Mouse (Mus musculus) liver, embryonic 12.5 days (tissue): Measurements from ENCODE around the gene Gm21964. TPM values are rescaled to one million over a fixed set of nuclear protein-coding genes. Genes with fewer than 3 reads are reported as not detected.

Experiments used
- ATAC-seq: fragments of 200-750 bp; cut with Nextera tagmentation; 2 replicates; pipeline ENCODE4 v1.8.0; 2017; ENCODE audit warnings: moderate number of reproducible peaks, mild to moderate bottlenecking, moderate library complexity
- H3K27ac ChIP-seq: fragments of 300-500 bp; sonication (generic); 2 replicates; pipeline ENCODE4 v1.5.1; 2016; ENCODE audit warnings: mild to moderate bottlenecking
- H3K27me3 ChIP-seq: fragments of 300-500 bp; sonication (generic); replicated peaks from 2 replicates; pipeline ENCODE4 v1.6.1; 2016; ENCODE audit warnings: mild to moderate bottlenecking, moderate library complexity
- H3K36me3 ChIP-seq: fragments of 300-500 bp; sonication (generic); 2 replicates; pipeline ENCODE4 v1.6.1; 2016; ENCODE audit warnings: mild to moderate bottlenecking, moderate library complexity
- H3K4me1 ChIP-seq: fragments of 300-500 bp; sonication (generic); 2 replicates; pipeline ENCODE4 v1.6.1; 2016
- H3K4me2 ChIP-seq: fragments of 300-500 bp; sonication (generic); 2 replicates; pipeline ENCODE4 v1.6.1; 2016; ENCODE audit warnings: mild to moderate bottlenecking, moderate library complexity
- H3K4me3 ChIP-seq: fragments of 300-500 bp; sonication (generic); 2 replicates; pipeline ENCODE4 v1.5.1; 2016; ENCODE audit warnings: mild to moderate bottlenecking, moderate library complexity
- H3K9ac ChIP-seq: fragments of 300-500 bp; sonication (generic); 2 replicates; pipeline ENCODE4 v1.6.1; 2016; ENCODE audit warnings: mild to moderate bottlenecking, moderate library complexity
- H3K9me3 ChIP-seq: fragments of 300-500 bp; sonication (generic); replicated peaks from 2 replicates; pipeline ENCODE4 v1.6.1; 2016; ENCODE audit warnings: mild to moderate bottlenecking, moderate library complexity
- WGBS: fragments of 180-500 bp; shearing (Covaris S2); methylation state at CpG from one replicate; pipeline ENCODE4 v1.1.7; 2016; ENCODE audit not compliant: insufficient replicate concordance; 5-methylcytosine and 5-hydroxymethylcytosine counted together
- polyA plus RNA-seq: library from polyadenylated mRNA; unstranded; fragments of >200 nt; fragmentation: Nextera tagmentation; extraction: Ambion mirVana; gene quantifications from 2 replicates; pipeline ENCODE4 v1.2.1, GENCODE M21; 2016

The Gm21964 gene
- polyA plus RNA-seq, 1 experiment from 2014 or later, result not detected

DNA sequence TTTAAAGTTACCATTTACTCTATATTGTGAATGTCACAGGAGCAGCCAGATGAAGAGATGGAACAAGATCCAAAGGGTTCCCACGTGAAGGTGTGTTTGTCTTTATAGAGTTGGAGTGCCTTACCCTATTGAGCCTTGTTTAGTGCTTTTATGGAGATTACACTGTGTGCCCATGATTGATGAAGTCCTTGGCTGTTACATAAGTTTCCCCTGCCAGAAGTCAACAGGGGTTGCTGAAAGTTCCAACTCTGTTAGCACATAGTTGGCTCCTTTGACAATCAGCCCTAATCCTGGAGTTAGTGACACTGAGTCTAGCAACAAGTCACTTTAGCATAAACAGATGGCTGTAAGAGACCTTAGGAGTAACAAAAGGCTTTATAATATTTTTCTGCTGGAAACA, 9.1 kb upstream of the Gm21964 start:
- H3K4me3 ChIP-seq, result no peak overlapping the region
- peaks cover 20% of the 10 kb centered on the region for H3K36me3 ChIP-seq
- no peak for ATAC-seq

GRCm38 (mm10) chr8:110101676-110102075, 669 bp downstream of the Gm21964 start:
- 75% methylated on average over 15 of the region's 15 CpGs for WGBS
- no peaks in the 10 kb centered on the region for H3K36me3 ChIP-seq
- no peaks in the 10 kb centered on the region for H3K27me3 ChIP-seq
- H3K4me2 ChIP-seq, result no peak overlapping the region
- no peak overlapping the region for H3K9ac ChIP-seq
- no peaks in the 10 kb centered on the region for H3K4me1 ChIP-seq
- no peak for ATAC-seq
- H3K4me3 ChIP-seq, result no peak overlapping the region
- H3K27ac ChIP-seq, result no peak overlapping the region
- H3K9me3 ChIP-seq, result no peaks in the 10 kb centered on the region; the same call in 1 of the 2 replicates

More for the DNA sequence above, 9.1 kb upstream of the Gm21964 start:
- Histone ChIP-seq H3K9me3 (peaks cover 18% of the 10 kb centered on the region), H3K4me1 (no peaks in the 10 kb centered on the region), H3K4me2 (no peak overlapping the region), H3K27ac (no peak overlapping the region), H3K9ac (no peak overlapping the region), H3K27me3 (no peaks in the 10 kb centered on the region)
- 38% methylated on average over 1 of the region's 1 CpGs for WGBS

DNA sequence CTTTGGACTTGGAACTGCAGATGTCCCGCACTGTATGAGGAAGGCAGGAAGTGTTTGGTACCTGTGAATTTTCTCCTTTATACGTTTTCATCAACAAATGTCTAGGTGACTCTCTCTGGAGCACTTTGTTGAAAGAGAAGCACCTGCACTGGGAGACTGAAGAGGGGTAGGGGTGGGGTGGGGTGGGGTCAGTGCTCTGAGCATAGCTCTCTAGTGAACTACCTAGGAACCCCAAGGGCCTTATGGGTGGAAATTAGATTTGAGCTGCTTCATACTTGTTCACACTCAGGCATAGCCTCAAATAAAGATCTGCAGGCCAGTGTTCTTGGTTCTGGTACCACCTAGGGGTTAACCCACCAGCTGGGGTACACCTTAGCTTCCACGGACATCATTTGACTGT, 1.6 kb downstream of the Gm21964 start, which contains the start of gene Gm17720:
TSS of gene Gm17720 (minus strand) at position 101 of the 400 bp plus-strand sequence.
- H3K27me3 ChIP-seq, result no peaks in the 10 kb centered on the region
- WGBS, result 69% methylated on average over 3 of the region's 3 CpGs
- H3K4me3 ChIP-seq, result no peak within 1 kb of the TSS
- H3K27ac ChIP-seq, result no peak within 1 kb of the TSS
- no peaks in the 10 kb centered on the region; the same call in 1 of the 2 replicates for H3K9me3 ChIP-seq
- no peak for ATAC-seq
- no peaks in the 10 kb centered on the region for H3K36me3 ChIP-seq
- H3K4me1 ChIP-seq, result no peaks in the 10 kb centered on the region
- H3K9ac ChIP-seq, result no peak within 1 kb of the TSS
- H3K4me2 ChIP-seq, result no peak within 1 kb of the TSS

- Histone ChIP-seq H3K4me1 (no peaks in the 10 kb centered on the region), H3K4me2 (no peak overlapping the region), H3K27me3 (no peaks in the 10 kb centered on the region), H3K9me3 (0 out of 2 replicates have a peak, but pooled peaks cover 3% of the 10 kb centered on the region), H3K4me3 (no peak overlapping the region), H3K27ac (no peak overlapping the region), H3K9ac (no peak overlapping the region), H3K36me3 (no peaks in the 10 kb centered on the region)
- no peak for ATAC-seq
- WGBS, result 45% methylated on average over 6 of the region's 6 CpGs
Measured at GRCm38 (mm10) chr8:110119715-110120114, 18.7 kb downstream of the Gm21964 start.

DNA sequence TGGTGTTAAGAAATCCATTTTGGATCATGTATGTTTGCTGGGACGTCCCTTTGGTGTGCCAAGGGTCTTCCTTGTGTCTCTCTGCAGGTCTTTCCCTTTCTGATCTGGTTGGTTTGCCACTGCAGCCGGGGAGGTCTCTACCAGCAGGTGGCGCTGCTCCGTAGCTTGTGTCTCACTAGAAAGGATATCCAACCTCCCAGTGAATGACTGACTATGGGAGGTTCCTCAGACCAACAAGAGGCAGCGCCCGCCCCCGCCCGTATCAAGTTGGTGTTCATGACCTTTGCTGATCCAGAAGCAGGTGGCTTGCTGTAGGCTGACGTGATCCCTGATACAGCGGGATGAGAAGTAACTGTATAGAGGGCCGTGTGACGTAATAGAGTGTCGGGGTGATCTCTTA, 29.5 kb downstream of the Gm21964 start:
- Histone ChIP-seq H3K9ac (no peak overlapping the region), H3K4me1 (no peaks in the 10 kb centered on the region), H3K27me3 (no peaks in the 10 kb centered on the region), H3K4me3 (no peak overlapping the region), H3K36me3 (no peaks in the 10 kb centered on the region), H3K4me2 (no peak overlapping the region), H3K9me3 (no peaks in the 10 kb centered on the region), H3K27ac (no peak overlapping the region)
- 15% methylated on average over 13 of the region's 13 CpGs for WGBS
- no peak for ATAC-seq

DNA sequence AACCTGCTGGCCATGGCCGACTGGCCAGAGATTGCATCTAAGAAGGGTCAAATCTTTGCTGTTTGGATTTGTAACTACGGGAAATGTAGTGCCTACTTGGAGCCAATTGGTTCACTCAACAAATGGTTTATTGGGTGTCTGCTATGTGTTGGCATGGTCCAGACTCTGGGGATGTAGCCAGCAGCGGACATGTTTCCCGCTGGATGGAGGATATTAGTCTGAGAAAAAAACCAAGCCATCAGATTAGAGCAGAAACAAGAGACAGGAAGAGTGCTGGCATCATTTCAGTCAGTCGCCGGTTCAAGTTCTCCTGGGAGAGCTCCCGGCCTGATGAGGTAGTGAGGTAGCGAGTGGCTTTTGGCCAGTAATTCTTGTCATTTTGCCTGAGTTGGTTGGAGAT, 33.2 kb downstream of the Gm21964 start:
- H3K27ac ChIP-seq, result no peak overlapping the region
- 68% methylated on average over 8 of the region's 8 CpGs for WGBS
- no peak for ATAC-seq

DNA sequence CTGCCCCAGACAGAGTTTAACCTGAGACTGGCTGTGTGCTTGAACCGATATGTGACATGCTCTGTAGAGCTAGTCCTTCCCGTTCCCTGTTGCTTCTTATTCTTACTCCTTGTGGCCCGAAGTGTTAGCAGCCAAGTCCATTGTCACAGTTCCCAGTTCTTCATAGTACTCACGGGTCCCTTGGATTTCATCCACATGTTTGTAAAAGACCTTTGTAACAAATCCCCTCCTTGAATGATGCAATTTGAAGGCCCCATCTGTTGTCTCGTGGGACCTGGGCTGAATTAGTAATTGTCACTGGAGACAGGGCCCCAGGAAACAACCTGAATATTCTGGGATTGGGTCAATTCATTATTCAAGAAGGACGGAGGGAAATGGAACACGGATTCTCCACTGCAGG, 34.5 kb downstream of the Gm21964 start:
- Histone ChIP-seq H3K27me3 (no peaks in the 10 kb centered on the region), H3K4me1 (no peaks in the 10 kb centered on the region), H3K27ac (no peak overlapping the region), H3K9ac (no peak overlapping the region), H3K4me2 (no peak overlapping the region), H3K4me3 (no peak overlapping the region), H3K36me3 (no peaks in the 10 kb centered on the region), H3K9me3 (no peaks in the 10 kb centered on the region)
- no peak for ATAC-seq
- 72% methylated on average over 7 of the region's 7 CpGs for WGBS

More for the DNA sequence above, 33.2 kb downstream of the Gm21964 start:
- no peak overlapping the region for H3K4me2 ChIP-seq
- no peaks in the 10 kb centered on the region for H3K27me3 ChIP-seq
- no peak overlapping the region for H3K9ac ChIP-seq
- no peak overlapping the region for H3K4me3 ChIP-seq
- H3K36me3 ChIP-seq, result no peaks in the 10 kb centered on the region
- H3K4me1 ChIP-seq, result no peaks in the 10 kb centered on the region
- H3K9me3 ChIP-seq, result no peaks in the 10 kb centered on the region

- Histone ChIP-seq H3K4me3 (no peak overlapping the region), H3K9ac (no peak overlapping the region), H3K4me1 (no peaks in the 10 kb centered on the region), H3K27ac (no peak overlapping the region), H3K27me3 (0 out of 2 replicates have a peak, but pooled peaks cover 3% of the 10 kb centered on the region), H3K4me2 (no peak overlapping the region), H3K36me3 (no peaks in the 10 kb centered on the region), H3K9me3 (no peaks in the 10 kb centered on the region)
- no peak for ATAC-seq
- WGBS, result 40% methylated on average over 3 of the region's 3 CpGs
Measured at GRCm38 (mm10) chr8:110140156-110140555, 39.1 kb downstream of the Gm21964 start.

DNA sequence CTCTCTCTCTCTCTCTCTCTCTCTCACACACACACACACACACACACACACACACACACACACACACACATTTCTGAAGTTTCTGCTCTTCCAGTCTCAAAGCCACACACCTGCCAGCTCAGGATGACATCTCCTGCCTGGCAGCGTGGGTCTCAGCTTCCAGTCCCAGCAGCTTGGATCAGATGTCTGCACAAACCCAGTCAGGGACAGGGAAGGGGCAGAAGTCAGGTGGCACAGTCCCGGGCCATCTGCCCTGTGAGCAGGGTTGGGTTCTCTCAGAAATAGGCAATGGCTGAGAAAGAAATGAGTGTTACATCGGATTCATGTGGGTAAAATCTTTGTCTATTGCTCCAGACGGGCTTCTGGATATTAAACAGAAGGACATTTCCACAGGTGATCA, 39.8 kb downstream of the Gm21964 start:
- no peak overlapping the region for H3K4me3 ChIP-seq
- no peaks in the 10 kb centered on the region for H3K36me3 ChIP-seq
- no peak overlapping the region for H3K4me2 ChIP-seq
- 45% methylated on average over 4 of the region's 4 CpGs for WGBS
- H3K27me3 ChIP-seq, result 0 out of 2 replicates have a peak, but pooled peaks cover 3% of the 10 kb centered on the region
- no peak for ATAC-seq
- no peaks in the 10 kb centered on the region for H3K4me1 ChIP-seq
- no peak overlapping the region for H3K9ac ChIP-seq
- no peaks in the 10 kb centered on the region for H3K9me3 ChIP-seq
- H3K27ac ChIP-seq, result no peak overlapping the region

DNA sequence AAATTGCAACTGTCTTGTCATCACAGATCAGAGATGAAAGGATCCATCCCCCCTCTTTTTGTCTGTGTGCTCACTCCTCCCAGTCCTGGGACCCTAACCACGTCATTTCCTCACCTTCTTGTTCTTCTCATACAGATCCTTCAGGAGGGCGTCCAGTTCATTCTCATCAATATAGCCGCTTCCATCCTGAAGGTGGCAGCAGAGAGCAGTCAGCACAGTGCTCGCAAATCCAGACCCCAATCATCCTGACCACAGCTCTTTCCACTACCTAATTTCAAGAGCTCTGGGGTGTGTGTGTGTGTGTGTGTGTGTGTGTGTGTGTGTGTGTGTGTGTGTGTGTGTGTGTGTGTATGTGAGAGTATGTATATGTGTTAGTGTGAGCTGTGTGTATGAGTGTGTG, 44.5 kb downstream of the Gm21964 start:
- H3K27ac ChIP-seq, result no peak overlapping the region
- WGBS, result under 1% methylated on average over 4 of the region's 4 CpGs
- no peaks in the 10 kb centered on the region for H3K9me3 ChIP-seq
- H3K9ac ChIP-seq, result no peak overlapping the region
- ATAC-seq, result no peak
- no peak overlapping the region for H3K4me2 ChIP-seq
- 0 out of 2 replicates have a peak, but pooled peaks cover 3% of the 10 kb centered on the region for H3K27me3 ChIP-seq
- H3K4me3 ChIP-seq, result no peak overlapping the region
- H3K36me3 ChIP-seq, result no peaks in the 10 kb centered on the region
- H3K4me1 ChIP-seq, result no peaks in the 10 kb centered on the region

DNA sequence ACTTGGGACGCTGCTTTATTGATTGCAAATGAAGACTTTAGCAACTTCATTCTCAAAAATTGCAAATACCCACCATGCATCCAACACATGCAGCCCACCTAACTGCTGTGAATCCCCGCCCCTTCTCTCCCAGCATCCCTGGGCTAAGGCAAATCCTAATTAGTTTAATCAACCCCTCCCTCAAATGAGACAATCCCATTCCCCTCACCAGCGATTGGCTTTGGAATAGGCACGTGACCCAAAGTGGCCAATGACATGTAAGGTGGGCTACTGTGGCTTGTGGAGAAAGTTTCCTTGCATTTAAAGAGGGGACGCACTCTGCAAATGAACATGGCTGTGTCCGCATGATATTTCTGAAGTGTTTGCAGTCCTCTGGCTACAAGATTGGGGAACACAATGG, 51.9 kb downstream of the Gm21964 start:
- Histone ChIP-seq H3K4me3 (no peak overlapping the region), H3K27me3 (no peaks in the 10 kb centered on the region), H3K4me1 (no peaks in the 10 kb centered on the region), H3K4me2 (no peak overlapping the region), H3K36me3 (no peaks in the 10 kb centered on the region), H3K27ac (no peak overlapping the region), H3K9me3 (no peaks in the 10 kb centered on the region), H3K9ac (no peak overlapping the region)
- no peak for ATAC-seq
- 50% methylated on average over 6 of the region's 6 CpGs for WGBS
